Mouse (Mus musculus): ENCODE measurements at regions not wholly inside any gene's neighbourhood (a gene's known extent, or its start where the extent isn't known, plus 50 kb on each side); places are given as distances from the start of the nearest gene placed in this dataset.

- no peak for DNase-seq (ENCODE audit: low spot score in 2 of 2)
- no peak overlapping the region for H3K4me3 ChIP-seq
- TF ChIP-seq CTCF (conservative IDR thresholded peaks at IDR 0.05) = no peak
- H3K27ac ChIP-seq = no peak overlapping the region
Observed at GRCm38 (mm10) chr10:111867102-111867501, 105.4 kb upstream of the Krr1 start.

GRCm38 (mm10) chr10:111867538-111867937 is 104.9 kb upstream of the Krr1 start:
- TF ChIP-seq CTCF (conservative IDR thresholded peaks at IDR 0.05) = no peak
- DNase-seq (ENCODE audit: low spot score in 2 of 2) = no peak
- Histone ChIP-seq H3K27ac (no peak overlapping the region), H3K4me3 (no peak overlapping the region)

GRCm38 (mm10) chr10:111880354-111880753 is 92.1 kb upstream of the Krr1 start:
- Histone ChIP-seq H3K27ac (no peak overlapping the region), H3K4me3 (no peak overlapping the region)
- DNase-seq (ENCODE audit: low spot score in 2 of 2) = no peak
- TF ChIP-seq CTCF (conservative IDR thresholded peaks at IDR 0.05) = no peak

- Histone ChIP-seq H3K27ac (peak overlapping the region; percentile 12; the same call in 1 of the 2 replicates), H3K4me3 (peak overlapping the region; percentile 25)
- peak; percentile 64 for TF ChIP-seq CTCF (conservative IDR thresholded peaks at IDR 0.05)
- no peak for DNase-seq (ENCODE audit: low spot score in 2 of 2)
Observed at GRCm38 (mm10) chr10:111881339-111882211, 90.9 kb upstream of the Krr1 start.

- no peak for TF ChIP-seq CTCF (conservative IDR thresholded peaks at IDR 0.05)
- Histone ChIP-seq H3K27ac (peak overlapping the region; percentile 12; the same call in 1 of the 2 replicates), H3K4me3 (no peak overlapping the region)
- DNase-seq (ENCODE audit: low spot score in 2 of 2) = no peak
Observed at GRCm38 (mm10) chr10:111882521-111882920, 89.9 kb upstream of the Krr1 start.

GRCm38 (mm10) chr10:111884701-111885100 is 87.8 kb upstream of the Krr1 start:
- no peak for DNase-seq (ENCODE audit: low spot score in 2 of 2)
- Histone ChIP-seq H3K4me3 (no peak overlapping the region), H3K27ac (no peak overlapping the region)
- no peak for TF ChIP-seq CTCF (conservative IDR thresholded peaks at IDR 0.05)

GRCm38 (mm10) chr10:111889111-111889510 is 83.4 kb upstream of the Krr1 start:
- TF ChIP-seq CTCF (conservative IDR thresholded peaks at IDR 0.05) = no peak
- Histone ChIP-seq H3K27ac (no peak overlapping the region), H3K4me3 (no peak overlapping the region)
- no peak for DNase-seq (ENCODE audit: low spot score in 2 of 2)

GRCm38 (mm10) chr10:111893489-111893888 is 79.0 kb upstream of the Krr1 start:
- Histone ChIP-seq H3K27ac (no peak overlapping the region), H3K4me3 (no peak overlapping the region)
- TF ChIP-seq CTCF (conservative IDR thresholded peaks at IDR 0.05) = no peak
- DNase-seq (ENCODE audit: low spot score in 2 of 2) = no peak

GRCm38 (mm10) chr10:111893941-111894340 is 78.5 kb upstream of the Krr1 start:
- Histone ChIP-seq H3K4me3 (no peak overlapping the region), H3K27ac (no peak overlapping the region)
- TF ChIP-seq CTCF (conservative IDR thresholded peaks at IDR 0.05) = no peak
- no peak for DNase-seq (ENCODE audit: low spot score in 2 of 2)

- TF ChIP-seq CTCF (conservative IDR thresholded peaks at IDR 0.05) = no peak
- Histone ChIP-seq H3K27ac (no peak overlapping the region), H3K4me3 (no peak overlapping the region)
- no peak for DNase-seq (ENCODE audit: low spot score in 2 of 2)
Observed at GRCm38 (mm10) chr10:111897361-111897760, 75.1 kb upstream of the Krr1 start.

- Histone ChIP-seq H3K4me3 (no peak overlapping the region), H3K27ac (no peak overlapping the region)
- TF ChIP-seq CTCF (conservative IDR thresholded peaks at IDR 0.05) = no peak
- DNase-seq (ENCODE audit: low spot score in 2 of 2) = no peak
Observed at GRCm38 (mm10) chr10:111900723-111901716, 71.4 kb upstream of the Krr1 start.

GRCm38 (mm10) chr10:111903956-111904355 is 68.5 kb upstream of the Krr1 start:
- no peak for TF ChIP-seq CTCF (conservative IDR thresholded peaks at IDR 0.05)
- Histone ChIP-seq H3K27ac (no peak overlapping the region), H3K4me3 (no peak overlapping the region)
- DNase-seq (ENCODE audit: low spot score in 2 of 2) = no peak

- no peak for TF ChIP-seq CTCF (conservative IDR thresholded peaks at IDR 0.05)
- DNase-seq (ENCODE audit: low spot score in 2 of 2) = no peak
- no peak overlapping the region for H3K4me3 ChIP-seq
- H3K27ac ChIP-seq = no peak overlapping the region
Observed at GRCm38 (mm10) chr10:111907836-111908235, 64.6 kb upstream of the Krr1 start.
